Mouse (Mus musculus) right cerebral cortex, postnatal 14 days (tissue): ENCODE measurements around the gene Ddx19b.
"Not testable (repeated sequence)": the region's sequence is repeated elsewhere in the genome, so short reads cannot be mapped to it uniquely, and the experiment has no call there.

Experiments
- DNase-seq: peaks from one replicate; pipeline ENCODE4 v3.0.0; 2022

Ddx19b gene

GRCm38 (mm10) chr8:111031572-111031971, at the start of gene Ddx19b:
Gene Ddx19b (minus strand): TSS chr8:111031751.
- DNase-seq, result no peak

DNA sequence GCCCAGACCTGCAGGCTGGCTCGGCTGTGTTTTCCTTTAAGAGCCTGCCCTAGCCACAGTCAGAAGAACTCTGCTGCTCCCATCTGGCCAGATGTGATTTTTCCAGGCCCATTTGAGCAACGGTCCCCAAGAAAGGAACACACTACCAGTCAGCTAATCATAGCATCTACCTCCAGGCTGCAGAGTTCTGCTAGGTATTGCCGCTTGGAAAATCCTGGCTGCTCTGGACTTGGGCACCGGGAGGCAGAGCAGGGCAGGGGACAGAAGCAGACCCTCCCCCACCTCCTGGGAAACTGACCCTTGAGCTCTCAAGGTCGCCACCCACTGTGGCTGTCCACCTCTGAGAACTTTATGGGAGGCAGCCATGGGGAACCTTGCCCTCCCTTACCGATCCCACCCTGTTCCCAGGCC, 48.3 kb upstream of the Ddx19b start:
- no peak for DNase-seq

GRCm38 (mm10) chr8:111079461-111079860, 47.9 kb upstream of the Ddx19b start:
- no peak for DNase-seq

DNA sequence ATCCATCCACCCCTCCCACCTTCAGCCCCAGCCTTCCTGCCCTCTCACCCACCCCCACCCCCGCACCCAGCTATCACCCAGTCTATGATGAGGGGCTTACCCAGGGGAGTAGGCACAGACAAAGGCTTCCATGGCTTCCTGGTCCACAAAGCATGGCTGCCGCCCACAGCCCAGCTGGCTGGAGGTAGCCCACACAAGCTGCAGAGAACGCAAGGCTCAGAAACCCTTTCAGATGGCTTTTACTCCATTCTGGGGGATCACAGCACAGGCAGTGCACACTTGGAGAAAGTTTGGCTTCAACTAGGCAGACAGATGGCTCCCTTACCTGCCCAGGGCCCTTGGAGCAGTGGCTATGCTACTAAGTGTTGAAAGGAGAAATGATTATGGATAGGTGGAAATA, 44.4 kb upstream of the Ddx19b start:
- DNase-seq, result peak; percentile 43

GRCm38 (mm10) chr8:111068660-111069059, 37.1 kb upstream of the Ddx19b start:
- not testable (repeated sequence) for DNase-seq

GRCm38 (mm10) chr8:111067439-111067838, 35.9 kb upstream of the Ddx19b start:
- no peak for DNase-seq

- no peak for DNase-seq
Measured at GRCm38 (mm10) chr8:111066308-111066707, 34.8 kb upstream of the Ddx19b start.

- no peak for DNase-seq
Measured at GRCm38 (mm10) chr8:111062893-111063292, 31.3 kb upstream of the Ddx19b start.

GRCm38 (mm10) chr8:111062072-111062757, 30.7 kb upstream of the Ddx19b start:
- DNase-seq, result peak; percentile 87

DNA sequence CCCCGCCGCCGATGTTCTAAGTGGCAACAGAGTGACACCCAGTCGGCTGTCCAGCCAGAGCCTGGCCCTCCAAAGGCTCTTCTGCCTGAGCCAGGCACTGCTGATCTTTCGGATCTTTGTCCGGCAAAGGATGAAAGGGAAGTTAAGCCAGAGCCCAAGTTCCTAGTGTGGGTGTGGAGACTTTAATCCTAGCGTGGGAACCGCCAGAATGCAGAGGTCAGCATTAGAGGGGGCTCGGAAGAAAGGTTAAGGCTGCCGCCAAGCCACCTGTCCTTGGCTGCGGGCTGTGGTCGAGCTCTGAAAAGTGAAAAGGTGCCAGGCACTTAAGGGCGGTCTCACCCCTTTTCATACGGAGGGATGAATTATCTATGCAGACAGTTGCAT, 30.1 kb upstream of the Ddx19b start:
- DNase-seq, result no peak

- DNase-seq, result no peak
Measured at GRCm38 (mm10) chr8:111058946-111059572, 27.5 kb upstream of the Ddx19b start.

DNA sequence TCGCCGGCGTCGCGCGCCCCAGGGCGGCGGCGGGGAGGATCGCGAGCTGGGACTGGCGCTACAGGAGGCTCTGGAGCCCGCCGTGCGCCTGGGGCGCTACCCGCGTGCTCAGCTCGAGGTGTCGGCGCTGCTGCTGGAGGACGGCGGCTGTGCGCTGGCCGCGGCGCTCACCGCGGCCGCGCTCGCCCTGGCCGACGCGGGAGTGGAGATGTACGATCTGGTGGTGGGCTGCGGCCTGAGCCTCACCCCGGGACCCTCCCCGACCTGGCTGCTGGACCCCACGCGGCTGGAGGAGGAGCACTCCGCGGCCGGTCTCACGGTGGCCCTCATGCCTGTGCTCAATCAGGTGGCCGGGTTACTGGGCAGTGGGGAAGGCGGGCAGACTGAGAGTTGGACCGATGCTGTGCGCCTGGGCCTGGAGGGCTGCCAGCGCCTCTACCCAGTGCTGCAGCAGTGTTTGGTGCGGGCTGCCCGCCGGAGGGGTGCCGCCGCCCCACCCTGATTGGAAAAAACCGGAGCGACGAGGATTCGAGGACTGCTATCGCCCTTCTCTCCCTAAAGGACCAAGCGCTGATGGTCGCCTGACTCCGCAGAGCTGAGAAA, 25.2 kb upstream of the Ddx19b start:
- DNase-seq, result peak; percentile 53

GRCm38 (mm10) chr8:111056158-111056663, 24.7 kb upstream of the Ddx19b start, which contains the start of gene Exosc6:
Gene Exosc6 (plus strand): TSS chr8:111056339.
- peak; percentile 91 for DNase-seq

- no peak for DNase-seq
Measured at GRCm38 (mm10) chr8:111055661-111056060, 24.1 kb upstream of the Ddx19b start.

GRCm38 (mm10) chr8:111055031-111055634, 23.6 kb upstream of the Ddx19b start:
- no peak for DNase-seq

DNA sequence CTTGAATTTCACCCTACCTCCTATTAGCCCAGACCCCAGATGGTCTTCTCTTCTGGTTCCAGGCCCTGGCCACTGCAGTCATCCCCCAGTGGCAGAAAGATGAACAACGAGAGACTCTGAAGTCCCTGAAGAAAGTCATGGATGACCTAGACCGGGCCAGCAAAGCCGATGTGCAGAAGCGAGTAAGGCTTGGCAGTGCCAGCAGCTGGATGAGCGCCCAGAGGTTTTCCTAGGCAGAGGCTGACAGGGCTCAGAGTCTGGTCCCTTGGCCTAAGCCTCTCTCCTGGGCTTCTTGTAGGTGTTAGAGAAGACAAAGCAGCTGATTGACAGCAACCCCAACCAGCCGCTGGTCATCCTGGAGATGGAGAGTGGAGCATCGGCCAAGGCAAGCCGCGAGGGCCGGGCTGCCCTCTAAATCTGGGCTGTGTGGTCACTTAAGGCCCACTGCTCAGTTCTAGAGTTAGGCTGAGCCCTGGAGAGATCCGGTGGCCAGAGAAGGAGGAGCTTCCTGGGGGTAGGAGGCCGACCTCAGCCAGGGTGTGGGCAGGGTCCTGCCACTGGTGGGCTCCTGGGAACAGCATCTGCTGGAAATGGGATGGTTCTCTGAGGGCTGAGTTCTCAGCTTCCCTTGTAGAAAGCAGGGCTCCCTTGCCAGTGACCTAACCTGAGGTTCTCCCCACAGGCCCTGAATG, 22.4 kb upstream of the Ddx19b start:
- no peak for DNase-seq

GRCm38 (mm10) chr8:111049106-111049505, 17.6 kb upstream of the Ddx19b start:
- no peak for DNase-seq

- no peak for DNase-seq
Measured at GRCm38 (mm10) chr8:111048694-111049093, 17.1 kb upstream of the Ddx19b start.

DNA sequence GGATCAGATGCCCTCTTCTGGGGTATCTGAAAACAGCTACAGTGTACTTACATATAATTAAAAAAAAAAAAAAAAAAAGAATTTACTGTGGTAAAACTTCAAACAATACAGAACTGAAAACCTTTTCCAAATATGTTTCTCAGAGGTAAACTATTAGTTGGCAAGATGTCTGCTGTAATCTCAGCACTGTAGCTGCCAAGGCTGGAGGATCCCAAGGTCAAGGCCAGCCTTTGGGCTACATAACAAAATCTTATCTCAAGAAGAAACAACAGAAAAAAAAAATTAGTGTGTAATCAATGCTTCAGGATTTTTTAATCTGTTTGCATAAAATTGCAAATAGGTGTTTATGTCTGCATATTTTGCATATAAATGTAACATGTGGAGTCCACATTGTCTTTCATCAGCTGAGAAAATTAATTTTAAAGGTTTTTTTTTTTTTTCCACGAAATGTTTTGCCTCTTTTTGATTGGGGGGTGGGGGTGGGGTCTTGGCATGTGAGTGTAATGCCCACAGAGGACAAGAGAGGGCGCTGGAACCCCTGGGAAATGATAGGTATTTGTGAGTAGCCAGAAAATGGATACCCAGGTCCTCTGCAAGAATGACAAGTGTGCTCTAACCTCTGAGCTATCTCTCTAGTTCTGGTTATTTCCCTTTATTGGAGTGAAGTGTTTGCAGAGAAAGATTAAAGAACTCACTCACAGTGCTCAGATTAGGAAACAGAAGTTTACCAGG, 12.6 kb upstream of the Ddx19b start:
- DNase-seq, result no peak

DNA sequence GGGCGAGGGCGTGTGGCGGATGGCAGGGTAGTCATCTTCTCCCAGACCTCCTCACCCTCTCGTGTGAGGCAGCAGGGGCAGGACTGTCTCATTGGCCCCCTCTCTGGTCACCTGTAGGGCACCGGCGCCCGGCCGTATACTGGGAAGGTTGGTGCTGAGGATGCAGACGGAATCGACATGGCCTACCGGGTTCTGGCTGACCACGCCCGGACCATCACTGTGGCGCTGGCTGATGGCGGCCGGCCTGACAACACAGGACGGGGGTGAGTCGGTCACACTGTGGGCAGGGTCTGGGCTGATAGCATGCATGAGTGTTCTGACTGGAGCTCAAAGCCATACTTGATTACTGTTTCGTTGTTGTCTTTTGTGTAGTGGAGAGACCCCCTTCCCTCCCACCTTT, 11.0 kb upstream of the Ddx19b start:
- no peak for DNase-seq

- no peak for DNase-seq
Measured at GRCm38 (mm10) chr8:111036591-111036990, 5.0 kb upstream of the Ddx19b start.

DNA sequence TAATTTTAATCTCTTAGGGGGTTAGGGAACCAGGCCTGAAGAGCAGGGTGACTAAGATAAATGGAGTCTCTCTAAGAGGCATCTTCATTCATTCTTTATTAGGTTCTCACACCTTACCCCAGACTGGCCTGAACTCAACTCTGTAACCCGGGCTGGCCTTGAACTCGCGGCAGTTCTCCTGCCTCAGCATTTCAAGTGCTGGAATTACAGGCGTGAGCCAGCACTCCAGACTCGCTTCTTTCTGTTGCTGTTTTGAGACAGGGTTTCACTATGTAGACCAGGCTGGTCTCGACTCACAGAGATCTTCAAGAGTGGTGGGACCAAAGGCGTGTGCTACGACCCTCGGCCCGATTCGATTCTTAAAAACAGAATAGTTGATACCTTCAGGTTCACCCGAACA, 2.7 kb upstream of the Ddx19b start:
- no peak for DNase-seq
